Mouse (Mus musculus) spleen, adult 2 months (tissue): ENCODE data around the gene Zfp365.

Experiments used
- CTCF ChIP-seq: fragments of 200-500 bp; IDR thresholded peaks from 2 replicates; pipeline ENCODE4 v1.5.1; 2011; ENCODE audit warnings: mild to moderate bottlenecking, inconsistent platforms; ENCODE audit not compliant: insufficient read depth, insufficient read length, insufficient replicate concordance; ENCODE audit errors: extremely low read depth
- POLR2A ChIP-seq: fragments of 200-500 bp; IDR thresholded peaks from 2 replicates; pipeline ENCODE4 v1.6.1; 2011; ENCODE audit warnings: low read depth, low read length, inconsistent platforms

DNA sequence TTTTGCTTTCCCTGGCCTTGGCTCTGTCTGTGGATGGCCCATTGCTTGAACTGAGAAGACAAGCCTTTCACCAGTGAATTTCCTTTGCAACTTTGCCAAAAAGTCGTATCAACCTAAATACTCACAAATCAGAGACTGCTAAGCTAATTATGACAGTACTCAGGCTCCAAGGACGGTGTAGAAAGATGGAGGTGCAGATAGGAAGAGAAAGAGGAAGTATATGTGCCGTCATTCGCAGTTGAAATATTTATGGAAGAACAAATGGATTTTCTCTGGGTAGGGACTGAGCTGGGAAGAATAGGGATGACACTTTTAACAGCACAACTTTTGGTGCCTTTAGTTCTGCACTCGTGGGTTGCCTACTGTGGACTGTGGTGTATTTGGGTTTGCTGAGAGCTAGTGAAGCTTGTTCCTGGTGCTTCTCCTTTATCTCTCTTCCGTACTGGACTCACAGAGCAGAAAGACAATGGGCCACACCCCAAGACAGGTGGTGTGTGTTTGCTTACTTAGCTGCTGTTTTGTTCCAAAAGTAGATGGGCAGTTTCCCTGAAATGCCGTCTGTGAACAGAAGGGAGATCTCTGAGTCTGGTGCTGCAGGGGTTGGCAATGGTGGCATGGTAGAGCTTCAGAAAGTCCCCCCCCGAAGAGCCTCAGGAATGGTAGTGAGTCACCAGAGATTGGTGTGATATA is 37.7 kb upstream of the Zfp365 start:
- TF ChIP-seq CTCF (no peak), POLR2A (no peak)
